8 mouse cellular contexts compared by ENCODE assay signal in the genomic region with DNA sequence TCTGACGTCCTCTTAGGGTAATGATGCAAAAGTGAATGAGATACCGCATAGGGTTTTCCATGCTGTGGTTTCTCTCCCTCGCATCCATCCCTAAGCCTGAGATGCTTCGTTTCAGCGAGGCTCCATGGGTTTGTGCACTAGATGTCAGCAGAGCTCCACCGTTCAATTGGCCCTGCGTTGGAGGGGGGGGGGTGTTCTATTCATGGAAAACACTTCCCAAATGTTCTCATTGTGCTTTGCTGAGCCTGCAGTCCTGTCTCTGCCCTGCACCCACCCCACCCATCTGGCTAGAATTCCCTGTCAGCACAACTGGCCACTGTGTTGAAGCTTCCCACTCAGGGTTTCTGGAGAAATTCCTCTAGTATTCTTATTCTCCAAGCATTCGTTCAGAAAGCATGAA.
DNase-seq lines count a peak whose midpoint lies in the region; ATAC-seq and TF ChIP-seq lines count a peak whose summit lies in the region.

No protein-coding gene starts in this region.

- TF ChIP-seq CTCF in heart, postnatal 0 days (IDR thresholded peaks at IDR 0.05; ENCODE audit: low read depth): peak; percentile 95

- no peak overlapping the region for H3K27ac ChIP-seq in forebrain, embryonic 10.5 days
- no peak overlapping the region for H3K27ac ChIP-seq in forebrain, embryonic 12.5 days
- H3K27ac ChIP-seq in forebrain, embryonic 13.5 days: no peak overlapping the region
- H3K27ac ChIP-seq in heart, postnatal 0 days (ENCODE audit: low read depth): 0 out of 2 replicates have a peak overlapping the region, but pooled peaks have one; percentile 38

- no peak for TF ChIP-seq EP300 in heart, postnatal 0 days (IDR thresholded peaks at IDR 0.05; ENCODE audit: low read depth)

- H3K4me3 ChIP-seq in forebrain, embryonic 10.5 days: no peak overlapping the region
- no peak overlapping the region for H3K4me3 ChIP-seq in forebrain, embryonic 12.5 days (replicated peaks)
- H3K4me3 ChIP-seq in forebrain, embryonic 13.5 days: no peak overlapping the region
- no peak overlapping the region for H3K4me3 ChIP-seq in heart, postnatal 0 days (ENCODE audit: low read depth, low read length)

- DNase-seq in forebrain, embryonic 10.5 days (ENCODE audit: extremely low spot score, low spot score): peak; percentile 48
- DNase-seq in heart, postnatal 0 days (ENCODE audit: low spot score): peak; percentile 83
- DNase-seq in layer of hippocampus, adult 11-12 months (ENCODE audit: low spot score): peak; percentile 82
- peak; percentile 49 to 54 for DNase-seq in lung, adult 18-20 months
- DNase-seq in retina, embryonic 14.5 days (ENCODE audit: low spot score): peak; percentile 64
- DNase-seq in MN1 (ENCODE audit: low spot score): no peak

- H3K4me1 ChIP-seq in forebrain, embryonic 10.5 days: peaks cover 6% of the 10 kb centered on the region
- H3K4me1 ChIP-seq in forebrain, embryonic 12.5 days: 0 out of 2 replicates have a peak, but pooled peaks cover 7% of the 10 kb centered on the region
- H3K4me1 ChIP-seq in forebrain, embryonic 13.5 days: no peaks in the 10 kb centered on the region
- H3K4me1 ChIP-seq in heart, postnatal 0 days (ENCODE audit: control insufficient read depth, insufficient read depth): no peaks in the 10 kb centered on the region

- no peaks in the 10 kb centered on the region for H3K27me3 ChIP-seq in forebrain, embryonic 10.5 days (ENCODE audit: poor library complexity, severe bottlenecking)
- no peaks in the 10 kb centered on the region for H3K27me3 ChIP-seq in forebrain, embryonic 12.5 days
- no peaks in the 10 kb centered on the region for H3K27me3 ChIP-seq in forebrain, embryonic 13.5 days
- H3K27me3 ChIP-seq in heart, postnatal 0 days (ENCODE audit: control insufficient read depth, insufficient read depth, low read length): no peaks in the 10 kb centered on the region

- ATAC-seq in forebrain, embryonic 12.5 days (ENCODE audit: low FRiP score): no peak
- peak; percentile 76 for ATAC-seq in forebrain, embryonic 13.5 days
- peak; percentile 90 for ATAC-seq in heart, postnatal 0 days (ENCODE audit: insufficient read depth, low read depth)

- H3K36me3 ChIP-seq in forebrain, embryonic 10.5 days (replicated peaks): no peaks in the 10 kb centered on the region
- no peaks in the 10 kb centered on the region for H3K36me3 ChIP-seq in forebrain, embryonic 12.5 days (replicated peaks)
- H3K36me3 ChIP-seq in forebrain, embryonic 13.5 days (ENCODE audit: poor library complexity, severe bottlenecking): no peaks in the 10 kb centered on the region
- no peaks in the 10 kb centered on the region for H3K36me3 ChIP-seq in heart, postnatal 0 days (replicated peaks; ENCODE audit: control insufficient read depth, insufficient read depth, low read length)

- no peak overlapping the region for H3K4me2 ChIP-seq in forebrain, embryonic 12.5 days
- H3K4me2 ChIP-seq in forebrain, embryonic 13.5 days: no peak overlapping the region
- no peak overlapping the region for H3K4me2 ChIP-seq in heart, postnatal 0 days (ENCODE audit: low read depth, low read length)

- H3K9me3 ChIP-seq in forebrain, embryonic 10.5 days: no peaks in the 10 kb centered on the region
- no peaks in the 10 kb centered on the region for H3K9me3 ChIP-seq in forebrain, embryonic 12.5 days
- H3K9me3 ChIP-seq in forebrain, embryonic 13.5 days (replicated peaks): no peaks in the 10 kb centered on the region
- H3K9me3 ChIP-seq in heart, postnatal 0 days (replicated peaks; ENCODE audit: control insufficient read depth, low read length): no peaks in the 10 kb centered on the region

- WGBS in forebrain, embryonic 10.5 days: 28% methylated on average over 8 of the region's 8 CpGs
- WGBS in forebrain, embryonic 12.5 days: 20% methylated on average over 8 of the region's 8 CpGs
- 19% methylated on average over 8 of the region's 8 CpGs for WGBS in forebrain, embryonic 13.5 days
- 21% methylated on average over 8 of the region's 8 CpGs for WGBS in heart, postnatal 0 days

- H3K9ac ChIP-seq in forebrain, embryonic 12.5 days: no peak overlapping the region
- H3K9ac ChIP-seq in forebrain, embryonic 13.5 days: no peak overlapping the region
- no peak overlapping the region for H3K9ac ChIP-seq in heart, postnatal 0 days (replicated peaks; ENCODE audit: low read depth, low read length)
